Mouse (Mus musculus) forebrain, embryonic 11.5 days (tissue): ENCODE measurements around the gene Olfr1406. TPM values are rescaled to one million over a fixed set of nuclear protein-coding genes. Genes with fewer than 3 reads are reported as not detected.
"Not testable (repeated sequence)": the region's sequence is repeated elsewhere in the genome, so short reads cannot be mapped to it uniquely, and the experiment has no call there.

Experiments
- ATAC-seq: fragments of 200-750 bp; cut with Nextera tagmentation; replicated peaks from 2 replicates; pipeline ENCODE4 v1.8.0; 2017; ENCODE audit warnings: moderate TSS enrichment; ENCODE audit not compliant: low FRiP score
- DNase-seq: peaks from one replicate; pipeline ENCODE4 v3.0.0-alpha.2; 2017; ENCODE audit warnings: low spot score
- H3K27ac ChIP-seq: fragments of 300-500 bp; sonication (generic); 2 replicates; pipeline ENCODE4 v1.5.1; 2014; ENCODE audit warnings: low read depth, low read length
- H3K27me3 ChIP-seq: fragments of 300-500 bp; sonication (generic); 2 replicates; pipeline ENCODE4 v1.6.1; 2014; ENCODE audit warnings: mild to moderate bottlenecking, low read length, mixed read lengths; ENCODE audit not compliant: control insufficient read depth, insufficient read depth
- H3K36me3 ChIP-seq: fragments of 300-500 bp; sonication (generic); 2 replicates; pipeline ENCODE4 v1.6.1; 2014; ENCODE audit warnings: mild to moderate bottlenecking, low read length, moderate library complexity, mixed read lengths; ENCODE audit not compliant: control insufficient read depth, insufficient read depth
- H3K4me1 ChIP-seq: fragments of 300-500 bp; sonication (generic); replicated peaks from 2 replicates; pipeline ENCODE4 v1.6.1; 2014; ENCODE audit warnings: low read length, mixed read lengths; ENCODE audit not compliant: control insufficient read depth, insufficient read depth
- H3K4me2 ChIP-seq: fragments of 300-500 bp; sonication (generic); 2 replicates; pipeline ENCODE4 v1.6.1; 2014; ENCODE audit warnings: low read depth, mild to moderate bottlenecking, low read length, moderate library complexity, mixed read lengths; ENCODE audit not compliant: severe bottlenecking
- H3K4me3 ChIP-seq: fragments of 300-500 bp; sonication (generic); 2 replicates; pipeline ENCODE4 v1.5.1; 2014; ENCODE audit warnings: low read depth, low read length
- H3K9ac ChIP-seq: fragments of 300-500 bp; sonication (generic); 2 replicates; pipeline ENCODE4 v1.6.1; 2014; ENCODE audit warnings: low read length
- H3K9me3 ChIP-seq: fragments of 300-500 bp; sonication (generic); 2 replicates; pipeline ENCODE4 v1.6.1; 2016; ENCODE audit warnings: low read length, mixed read lengths; ENCODE audit not compliant: control insufficient read depth
- WGBS: fragments of 180-500 bp; shearing (Covaris S2); extraction: QIAGEN DNeasy Blood & Tissue Kit; methylation state at CpG from one replicate; pipeline ENCODE4 v1.1.7; 2014; 5-methylcytosine and 5-hydroxymethylcytosine counted together
- polyA plus RNA-seq: library from polyadenylated mRNA; unstranded; fragments of >200 nt; fragmentation: Nextera tagmentation; extraction: Ambion mirVana; gene quantifications from 2 replicates; pipeline ENCODE4 v1.2.1, GENCODE M21; 2014

Olfr1406 gene
- not detected in 2 replicates for polyA plus RNA-seq

DNA sequence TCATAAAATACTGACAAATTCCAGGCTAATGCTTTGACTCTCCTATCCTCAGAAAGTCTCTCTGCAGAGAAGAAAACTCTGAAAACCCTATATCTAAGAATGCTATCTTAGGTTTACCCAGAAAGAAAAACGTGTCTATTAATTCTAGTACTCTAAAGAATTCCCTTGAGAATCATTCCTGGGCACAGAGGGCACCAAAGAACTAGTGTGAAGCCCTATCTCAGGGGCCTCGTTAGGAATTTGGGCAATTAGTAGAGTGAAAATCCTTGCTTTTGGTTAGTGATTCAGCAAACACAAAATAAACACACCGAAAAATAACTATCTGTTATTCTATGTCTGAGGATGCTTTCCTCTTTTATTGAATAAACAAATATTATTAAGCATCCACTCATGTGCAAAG is at the start of gene Olfr1406:
TSS of gene Olfr1406 (minus strand) at position 101 of the 400 bp plus-strand sequence.
- DNase-seq, result no peak
- 71% methylated on average over 3 of the region's 3 CpGs for WGBS
- Histone ChIP-seq H3K9ac (no peak within 1 kb of the TSS), H3K27me3 (no peaks in the 10 kb centered on the region), H3K4me3 (no peak within 1 kb of the TSS), H3K27ac (no peak within 1 kb of the TSS), H3K4me1 (no peaks in the 10 kb centered on the region), H3K9me3 (no peaks in the 10 kb centered on the region), H3K36me3 (no peaks in the 10 kb centered on the region), H3K4me2 (no peak within 1 kb of the TSS)
- no peak for ATAC-seq

DNA sequence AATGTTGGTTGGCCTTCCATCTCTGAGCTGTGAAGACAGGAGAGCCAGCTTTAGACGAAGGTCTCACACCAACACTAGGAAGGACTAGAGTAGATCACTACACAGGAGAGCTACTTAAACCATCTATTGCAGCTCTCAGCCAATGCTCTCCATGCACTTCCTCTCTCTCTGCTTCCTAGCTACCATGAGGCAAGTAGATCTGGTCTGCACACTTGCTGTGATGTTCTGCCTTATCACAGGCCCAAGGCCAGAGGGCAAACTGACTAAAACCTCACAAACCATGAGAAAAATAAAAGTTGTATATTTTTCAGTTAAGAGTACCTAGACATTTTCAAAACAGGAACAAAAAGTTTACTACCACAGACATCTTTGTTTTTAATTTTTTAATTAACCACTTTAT is 46.6 kb upstream of the Olfr1406 start:
- DNase-seq, H3K36me3 ChIP-seq, H3K27me3 ChIP-seq, H3K4me2 ChIP-seq, H3K4me3 ChIP-seq, H3K9me3 ChIP-seq, H3K27ac ChIP-seq, H3K9ac ChIP-seq, H3K4me1 ChIP-seq, ATAC-seq: not testable (repeated sequence)
- 78% methylated on average over 1 of the region's 1 CpGs for WGBS

DNA sequence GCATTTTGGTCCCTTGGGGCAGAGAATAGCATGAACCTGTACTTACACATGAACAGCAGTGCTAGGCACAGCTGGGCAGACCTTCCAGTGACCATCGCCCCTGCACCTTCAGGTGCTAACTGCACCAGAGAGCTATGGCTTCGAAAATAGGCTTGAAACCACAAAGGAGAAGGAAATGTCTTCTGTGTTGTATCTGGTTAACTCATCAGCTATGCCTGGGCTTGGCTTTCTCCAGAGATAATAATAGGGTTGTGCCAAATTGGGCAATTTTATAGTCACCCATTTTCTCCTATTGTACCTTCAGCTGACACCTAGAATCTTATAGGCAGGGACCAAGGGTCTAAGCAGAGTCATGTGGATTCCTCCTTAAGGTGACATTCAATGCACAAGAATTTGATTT is 36.6 kb upstream of the Olfr1406 start, which contains the start of gene Fcer1a:
TSS of gene Fcer1a (minus strand) at position 134 of the 400 bp plus-strand sequence.
- Histone ChIP-seq H3K4me1 (no peaks in the 10 kb centered on the region), H3K27me3 (no peaks in the 10 kb centered on the region), H3K4me2 (no peak within 1 kb of the TSS), H3K4me3 (no peak within 1 kb of the TSS), H3K9me3 (no peaks in the 10 kb centered on the region), H3K36me3 (no peaks in the 10 kb centered on the region), H3K27ac (no peak within 1 kb of the TSS), H3K9ac (no peak within 1 kb of the TSS)
- ATAC-seq (no peak), DNase-seq (no peak)
- 89% methylated on average over 2 of the region's 2 CpGs for WGBS

DNA sequence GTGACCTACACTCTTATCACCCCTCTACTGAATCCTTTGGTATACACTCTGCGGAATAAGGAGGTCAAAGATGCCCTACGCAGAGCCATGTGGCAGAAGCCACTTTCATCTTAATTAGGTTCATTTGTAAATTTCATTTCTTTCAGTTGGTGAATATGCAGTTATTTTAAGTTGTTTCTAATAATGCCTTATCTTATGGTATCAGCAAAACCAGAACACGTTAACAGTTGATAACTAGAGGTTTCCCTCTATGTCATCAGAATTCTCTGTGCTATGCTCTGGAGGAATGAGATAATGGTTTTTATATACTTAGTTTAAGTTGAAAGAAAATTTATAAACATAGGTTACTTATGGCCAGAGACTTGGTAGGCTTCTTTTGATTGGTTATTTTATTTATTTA is 26.0 kb upstream of the Olfr1406 start:
- H3K4me1 ChIP-seq, result no peaks in the 10 kb centered on the region
- no peaks in the 10 kb centered on the region for H3K27me3 ChIP-seq
- DNase-seq (no peak), ATAC-seq (no peak)
- no peak overlapping the region for H3K27ac ChIP-seq
- 90% methylated on average over 3 of the region's 3 CpGs for WGBS
- H3K9me3 ChIP-seq, result no peaks in the 10 kb centered on the region
- no peak overlapping the region for H3K4me2 ChIP-seq
- no peak overlapping the region for H3K4me3 ChIP-seq
- no peak overlapping the region for H3K9ac ChIP-seq
- no peaks in the 10 kb centered on the region for H3K36me3 ChIP-seq

DNA sequence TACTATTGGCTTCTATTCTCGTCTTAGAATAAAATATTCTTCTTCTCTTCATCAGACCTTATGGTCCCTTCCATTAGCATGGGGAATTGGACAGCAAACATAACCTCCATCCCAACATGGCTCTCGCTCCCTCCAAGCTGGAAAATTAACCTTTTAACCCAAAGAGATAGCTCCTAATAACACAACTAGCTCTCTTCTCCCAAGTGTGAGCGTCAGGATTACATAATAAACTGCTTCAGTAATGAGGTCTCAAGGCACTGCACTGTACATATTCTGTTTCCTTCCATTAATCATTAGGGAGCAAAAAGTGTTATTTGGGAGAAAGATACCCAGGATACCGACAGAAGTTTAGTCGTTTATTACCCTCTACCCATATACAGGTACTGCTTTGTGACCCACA is 21.7 kb upstream of the Olfr1406 start, which contains the start of gene Olfr1404:
TSS of gene Olfr1404 (plus strand) at position 301 of the 400 bp plus-strand sequence.
- Histone ChIP-seq H3K9me3 (no peaks in the 10 kb centered on the region), H3K27ac (no peak within 1 kb of the TSS), H3K9ac (no peak within 1 kb of the TSS), H3K27me3 (no peaks in the 10 kb centered on the region), H3K4me2 (no peak within 1 kb of the TSS), H3K36me3 (no peaks in the 10 kb centered on the region), H3K4me1 (no peaks in the 10 kb centered on the region), H3K4me3 (no peak within 1 kb of the TSS)
- WGBS, result 91% methylated on average over 5 of the region's 5 CpGs
- no peak for DNase-seq
- no peak for ATAC-seq

DNA sequence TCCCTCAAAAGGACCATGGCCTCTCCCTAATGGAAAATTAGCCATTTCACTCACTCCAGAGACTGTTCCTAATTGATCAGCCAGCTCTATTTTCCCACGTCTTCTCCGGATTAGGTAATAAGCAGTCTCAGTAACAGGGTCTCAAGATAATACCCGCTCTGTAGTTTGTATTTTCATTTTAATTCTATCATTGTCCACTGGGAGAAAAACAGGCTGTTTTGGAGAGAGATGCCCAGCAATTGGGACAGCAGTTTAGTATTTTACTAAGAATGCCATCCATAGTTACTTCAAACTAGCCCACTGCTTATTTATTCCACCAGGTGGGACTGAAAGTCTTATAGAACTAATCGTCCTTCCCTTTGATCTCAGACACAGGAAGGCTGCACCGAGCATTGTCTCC is 7.1 kb upstream of the Olfr1406 start, which contains the start of gene Olfr218:
TSS of gene Olfr218 (plus strand) at position 301 of the 400 bp plus-strand sequence.
- ATAC-seq, result no peak
- Histone ChIP-seq H3K27ac (no peak within 1 kb of the TSS), H3K36me3 (no peaks in the 10 kb centered on the region), H3K4me2 (no peak within 1 kb of the TSS), H3K4me3 (no peak within 1 kb of the TSS), H3K9me3 (no peaks in the 10 kb centered on the region), H3K4me1 (no peaks in the 10 kb centered on the region), H3K9ac (no peak within 1 kb of the TSS), H3K27me3 (no peaks in the 10 kb centered on the region)
- DNase-seq, result no peak
- WGBS, result 73% methylated on average over 5 of the region's 5 CpGs

DNA sequence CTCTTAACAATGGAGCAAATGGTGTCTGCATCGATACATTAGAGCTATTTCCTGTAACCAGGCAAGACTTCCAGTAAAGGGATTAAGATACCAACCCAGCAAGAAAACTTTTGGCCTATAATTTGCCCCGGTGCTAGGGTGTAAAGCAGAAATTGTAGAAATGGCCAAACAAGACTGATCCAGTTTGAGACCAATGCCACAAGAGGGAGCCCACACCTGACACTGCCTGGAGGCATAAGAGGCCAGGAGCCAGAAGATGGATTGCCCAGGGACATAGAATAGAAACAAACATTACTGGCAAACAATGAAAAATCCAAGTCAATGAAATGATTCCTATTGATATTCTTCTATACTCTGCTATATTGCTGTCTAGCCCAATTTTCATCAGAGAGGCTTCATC is 5.9 kb upstream of the Olfr1406 start:
- Histone ChIP-seq H3K27me3 (no peaks in the 10 kb centered on the region), H3K4me1 (no peaks in the 10 kb centered on the region)

DNA sequence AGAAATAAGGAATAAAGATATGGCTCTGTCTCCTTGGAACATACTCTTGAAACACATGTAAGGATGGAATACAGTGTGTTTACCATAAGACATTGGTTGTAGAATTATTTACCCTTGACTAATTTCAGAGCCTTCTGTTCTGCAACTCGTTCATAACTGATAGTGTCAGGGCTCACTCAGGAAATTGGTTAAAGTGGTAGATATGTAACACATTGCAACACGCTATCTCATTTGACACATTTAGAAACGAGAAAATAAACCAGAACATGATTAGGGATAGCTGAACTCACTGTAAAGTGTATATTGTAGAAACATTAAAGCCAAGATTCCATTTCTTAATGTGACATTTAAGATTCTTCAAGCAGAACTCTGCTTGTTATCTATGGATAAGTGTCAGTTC is 1.6 kb upstream of the Olfr1406 start:
- H3K4me3 ChIP-seq, result no peak overlapping the region
- no peak overlapping the region for H3K27ac ChIP-seq
- no peak overlapping the region for H3K4me2 ChIP-seq
- ATAC-seq, result no peak
- H3K4me1 ChIP-seq, result no peaks in the 10 kb centered on the region
- no peaks in the 10 kb centered on the region for H3K36me3 ChIP-seq
- no peaks in the 10 kb centered on the region for H3K9me3 ChIP-seq
- no peaks in the 10 kb centered on the region for H3K27me3 ChIP-seq
- WGBS, result 80% methylated on average over 3 of the region's 3 CpGs
- H3K9ac ChIP-seq, result no peak overlapping the region
- DNase-seq, result no peak

More for the DNA sequence above, 5.9 kb upstream of the Olfr1406 start:
- no peak overlapping the region for H3K27ac ChIP-seq
- no peak overlapping the region for H3K4me2 ChIP-seq
- 87% methylated on average over 2 of the region's 2 CpGs for WGBS
- no peak for ATAC-seq
- H3K4me3 ChIP-seq, result no peak overlapping the region
- DNase-seq, result no peak
- H3K9ac ChIP-seq, result no peak overlapping the region
- no peaks in the 10 kb centered on the region for H3K9me3 ChIP-seq
- H3K36me3 ChIP-seq, result no peaks in the 10 kb centered on the region

DNA sequence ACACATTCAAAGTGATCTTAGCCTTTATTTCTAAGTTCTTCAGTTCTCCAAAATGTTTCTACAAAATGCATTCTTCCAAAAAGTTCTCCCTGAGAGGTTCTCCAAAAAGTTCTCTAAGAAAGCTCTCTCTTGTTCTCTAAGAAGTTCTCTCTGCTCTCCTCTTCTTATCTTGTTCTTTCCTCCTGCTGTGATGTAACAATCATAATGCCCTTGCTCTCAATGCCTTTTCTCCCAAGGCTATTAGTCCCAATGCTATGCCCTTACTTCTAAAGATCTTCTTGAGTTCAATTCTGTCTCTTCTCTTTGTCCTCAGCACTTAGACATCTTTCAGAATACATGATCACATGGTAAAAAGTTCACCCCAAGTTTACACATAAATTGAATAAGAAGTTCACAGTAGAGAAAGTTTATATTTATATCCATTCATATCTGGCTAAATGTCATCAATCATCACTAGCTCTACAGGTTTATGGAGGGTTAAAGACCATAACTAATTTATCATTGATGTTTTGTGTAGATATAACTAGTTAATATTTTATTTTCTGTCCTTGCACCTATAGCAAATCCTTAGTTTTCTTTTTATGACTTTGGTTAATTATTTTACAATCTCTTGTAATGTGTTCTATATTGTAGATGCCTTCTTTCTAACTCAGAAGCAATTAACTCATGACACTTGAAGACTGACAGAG is 16.1 kb downstream of the Olfr1406 start:
- Histone ChIP-seq H3K36me3 (no peaks in the 10 kb centered on the region), H3K4me3 (no peak overlapping the region), H3K4me2 (no peak overlapping the region), H3K9ac (no peak overlapping the region), H3K27me3 (no peaks in the 10 kb centered on the region), H3K4me1 (no peaks in the 10 kb centered on the region), H3K27ac (no peak overlapping the region), H3K9me3 (no peaks in the 10 kb centered on the region)
- ATAC-seq, result no peak
- DNase-seq, result no peak
